Mouse (Mus musculus): ENCODE data around the gene Galnt2. TPM values are rescaled to one million over a fixed set of nuclear protein-coding genes. Genes with fewer than 3 reads are reported as not detected.

The Galnt2 gene
- polyA plus RNA-seq, 1 experiment = 22.2 TPM

DNA sequence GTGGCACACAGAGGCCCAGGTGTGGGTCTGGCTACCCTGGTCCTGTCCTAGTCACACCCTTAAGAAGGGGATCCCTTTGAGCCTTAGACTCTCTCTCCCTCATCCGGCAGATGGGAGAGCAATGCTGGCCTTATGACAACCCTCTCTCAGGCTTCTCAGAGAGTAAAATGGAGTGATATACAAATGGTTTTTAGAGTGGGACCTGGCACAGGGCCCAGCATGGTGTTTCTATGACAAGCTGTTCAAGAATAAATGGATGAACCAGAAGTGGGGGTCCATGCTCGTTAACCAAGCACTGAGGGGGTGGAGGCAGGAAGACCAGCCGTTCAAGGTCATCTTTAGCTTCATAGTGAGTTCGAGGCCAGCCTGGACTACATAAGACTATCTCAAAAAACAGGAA lies 38.9 kb upstream of the Galnt2 start:
- 96% methylated on average over 4 of the region's 4 CpGs for WGBS
- no peaks in the 10 kb centered on the region for H3K27me3 ChIP-seq (ENCODE audit: control insufficient read depth, insufficient read depth, low read length)
- TF ChIP-seq POLR2A (IDR thresholded peaks at IDR 0.05; ENCODE audit: control insufficient read depth, extremely low read depth, insufficient read depth, low read length, poor library complexity) = no peak
- TF ChIP-seq CTCF (IDR thresholded peaks at IDR 0.05; ENCODE audit: borderline replicate concordance, control insufficient read depth, extremely low read depth, insufficient read depth, low read length, poor library complexity) = no peak
- peaks cover 9% of the 10 kb centered on the region for H3K4me1 ChIP-seq (replicated peaks; ENCODE audit: control insufficient read depth, insufficient read depth, low read length)
- H3K4me3 ChIP-seq (ENCODE audit: control insufficient read depth, insufficient read depth, low read length) = no peak overlapping the region
- no peak for DNase-seq
- H3K36me3 ChIP-seq (ENCODE audit: control insufficient read depth, insufficient read depth, low read length) = no peaks in the 10 kb centered on the region
- H3K27ac ChIP-seq (ENCODE audit: control insufficient read depth, insufficient read depth, low read length) = no peak overlapping the region

DNA sequence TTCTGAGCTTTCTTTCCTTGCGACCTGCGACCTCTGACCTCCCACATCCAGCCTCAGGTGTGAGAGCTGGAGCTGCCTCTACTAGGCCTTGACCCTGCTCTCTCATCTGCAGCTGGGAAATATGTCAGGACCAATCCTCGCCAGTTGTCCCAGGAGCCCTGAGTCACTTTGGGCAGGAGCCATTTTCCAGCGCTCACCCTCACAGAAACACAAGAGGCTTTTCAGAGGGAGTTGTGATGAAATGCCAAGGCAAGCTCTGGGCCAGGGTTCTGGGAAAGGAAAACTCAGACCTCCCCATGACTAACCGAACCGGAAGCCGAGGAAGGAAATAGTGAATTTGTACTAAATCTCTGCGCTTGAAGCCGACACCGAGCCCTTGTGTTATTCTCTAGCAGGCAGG lies 38.2 kb upstream of the Galnt2 start:
- Histone ChIP-seq H3K36me3 (ENCODE audit: control insufficient read depth, insufficient read depth, low read length) (no peaks in the 10 kb centered on the region), H3K27me3 (ENCODE audit: control insufficient read depth, insufficient read depth, low read length) (no peaks in the 10 kb centered on the region), H3K4me1 (replicated peaks; ENCODE audit: control insufficient read depth, insufficient read depth, low read length) (peaks cover 9% of the 10 kb centered on the region), H3K27ac (ENCODE audit: control insufficient read depth, insufficient read depth, low read length) (no peak overlapping the region), H3K4me3 (ENCODE audit: control insufficient read depth, insufficient read depth, low read length) (no peak overlapping the region)
- TF ChIP-seq CTCF (IDR thresholded peaks at IDR 0.05; ENCODE audit: borderline replicate concordance, control insufficient read depth, extremely low read depth, insufficient read depth, low read length, poor library complexity) (no peak), POLR2A (IDR thresholded peaks at IDR 0.05; ENCODE audit: control insufficient read depth, extremely low read depth, insufficient read depth, low read length, poor library complexity) (no peak)
- DNase-seq = no peak
- WGBS = 85% methylated on average over 10 of the region's 10 CpGs

GRCm38 (mm10) chr8:124193992-124194391 lies 37.2 kb upstream of the Galnt2 start:
- Histone ChIP-seq H3K27ac (ENCODE audit: control insufficient read depth, insufficient read depth, low read length) (no peak overlapping the region), H3K36me3 (ENCODE audit: control insufficient read depth, insufficient read depth, low read length) (no peaks in the 10 kb centered on the region), H3K27me3 (ENCODE audit: control insufficient read depth, insufficient read depth, low read length) (no peaks in the 10 kb centered on the region), H3K4me1 (replicated peaks; ENCODE audit: control insufficient read depth, insufficient read depth, low read length) (peaks cover 9% of the 10 kb centered on the region), H3K4me3 (ENCODE audit: control insufficient read depth, insufficient read depth, low read length) (no peak overlapping the region)
- WGBS = 92% methylated on average over 5 of the region's 5 CpGs
- no peak for DNase-seq
- TF ChIP-seq CTCF (IDR thresholded peaks at IDR 0.05; ENCODE audit: borderline replicate concordance, control insufficient read depth, extremely low read depth, insufficient read depth, low read length, poor library complexity) (no peak), POLR2A (IDR thresholded peaks at IDR 0.05; ENCODE audit: control insufficient read depth, extremely low read depth, insufficient read depth, low read length, poor library complexity) (no peak)

- Histone ChIP-seq H3K4me1 (replicated peaks; ENCODE audit: control insufficient read depth, insufficient read depth, low read length) (no peaks in the 10 kb centered on the region; the same call in none of the 2 replicates), H3K27me3 (ENCODE audit: control insufficient read depth, insufficient read depth, low read length) (no peaks in the 10 kb centered on the region), H3K27ac (ENCODE audit: control insufficient read depth, insufficient read depth, low read length) (no peak overlapping the region), H3K36me3 (ENCODE audit: control insufficient read depth, insufficient read depth, low read length) (no peaks in the 10 kb centered on the region), H3K4me3 (ENCODE audit: control insufficient read depth, insufficient read depth, low read length) (no peak overlapping the region)
- 91% methylated on average over 5 of the region's 5 CpGs for WGBS
- TF ChIP-seq CTCF (IDR thresholded peaks at IDR 0.05; ENCODE audit: borderline replicate concordance, control insufficient read depth, extremely low read depth, insufficient read depth, low read length, poor library complexity) (no peak), POLR2A (IDR thresholded peaks at IDR 0.05; ENCODE audit: control insufficient read depth, extremely low read depth, insufficient read depth, low read length, poor library complexity) (no peak)
- no peak for DNase-seq
These were observed 35.0 kb upstream of the Galnt2 start for GRCm38 (mm10) chr8:124196195-124196594.

DNA sequence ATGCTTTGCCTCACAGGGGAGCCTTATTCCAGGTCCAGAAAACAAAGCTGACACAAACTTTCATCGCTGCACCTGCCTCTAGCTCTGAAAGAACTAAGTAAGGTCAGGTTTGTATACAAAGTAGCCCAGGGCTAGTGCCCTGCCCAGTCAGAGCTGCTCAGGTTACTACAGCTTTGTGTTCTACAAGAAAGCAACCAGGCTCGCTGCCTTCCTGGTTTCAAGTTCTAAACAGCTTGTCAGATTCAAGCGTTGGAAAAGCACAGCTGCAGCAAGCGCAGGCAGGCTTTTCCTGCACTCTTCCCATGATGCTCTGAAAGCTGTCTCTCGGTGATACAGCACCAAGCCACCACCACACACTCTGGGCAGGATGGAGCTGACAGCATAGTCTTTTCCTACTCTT lies 34.4 kb upstream of the Galnt2 start:
- H3K27ac ChIP-seq (ENCODE audit: control insufficient read depth, insufficient read depth, low read length) = no peak overlapping the region
- H3K36me3 ChIP-seq (ENCODE audit: control insufficient read depth, insufficient read depth, low read length) = no peaks in the 10 kb centered on the region
- H3K4me3 ChIP-seq (ENCODE audit: control insufficient read depth, insufficient read depth, low read length) = no peak overlapping the region
- no peaks in the 10 kb centered on the region; the same call in none of the 2 replicates for H3K4me1 ChIP-seq (replicated peaks; ENCODE audit: control insufficient read depth, insufficient read depth, low read length)
- DNase-seq = no peak
- TF ChIP-seq POLR2A (IDR thresholded peaks at IDR 0.05; ENCODE audit: control insufficient read depth, extremely low read depth, insufficient read depth, low read length, poor library complexity) = no peak
- TF ChIP-seq CTCF (IDR thresholded peaks at IDR 0.05; ENCODE audit: borderline replicate concordance, control insufficient read depth, extremely low read depth, insufficient read depth, low read length, poor library complexity) = no peak
- no peaks in the 10 kb centered on the region for H3K27me3 ChIP-seq (ENCODE audit: control insufficient read depth, insufficient read depth, low read length)
- WGBS = 72% methylated on average over 5 of the region's 5 CpGs

DNA sequence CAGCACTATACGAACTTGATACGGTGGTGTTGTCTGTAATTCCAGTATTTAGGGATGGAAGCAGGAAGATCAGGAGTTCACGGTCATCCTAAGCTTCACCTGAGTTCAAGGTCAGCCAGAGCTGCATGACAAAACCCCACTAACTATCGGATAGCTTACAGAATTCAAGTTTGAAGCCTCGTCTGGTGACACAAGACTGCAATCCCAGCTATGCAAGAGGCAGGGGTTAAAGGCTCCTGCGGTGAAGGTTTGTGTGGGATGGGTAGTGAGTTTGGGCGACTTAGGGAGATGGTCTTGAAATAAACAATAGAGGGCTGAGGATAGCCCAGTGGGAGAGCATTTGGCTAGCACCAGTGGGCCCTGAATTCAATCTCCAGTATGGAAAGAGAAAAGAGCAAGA lies 33.0 kb upstream of the Galnt2 start:
- no peaks in the 10 kb centered on the region for H3K27me3 ChIP-seq (ENCODE audit: control insufficient read depth, insufficient read depth, low read length)
- H3K27ac ChIP-seq (ENCODE audit: control insufficient read depth, insufficient read depth, low read length) = no peak overlapping the region
- no peaks in the 10 kb centered on the region; the same call in 1 of the 2 replicates for H3K4me1 ChIP-seq (replicated peaks; ENCODE audit: control insufficient read depth, insufficient read depth, low read length)
- whole genome bisulfite sequencing = 97% methylated on average over 7 of the region's 7 CpGs
- no peak for DNase-seq
- TF ChIP-seq POLR2A (IDR thresholded peaks at IDR 0.05; ENCODE audit: control insufficient read depth, extremely low read depth, insufficient read depth, low read length, poor library complexity) (no peak), CTCF (IDR thresholded peaks at IDR 0.05; ENCODE audit: borderline replicate concordance, control insufficient read depth, extremely low read depth, insufficient read depth, low read length, poor library complexity) (no peak)
- H3K36me3 ChIP-seq (ENCODE audit: control insufficient read depth, insufficient read depth, low read length) = no peaks in the 10 kb centered on the region
- H3K4me3 ChIP-seq (ENCODE audit: control insufficient read depth, insufficient read depth, low read length) = no peak overlapping the region

- 78% methylated on average over 7 of the region's 7 CpGs for WGBS
- no peak for DNase-seq
- H3K36me3 ChIP-seq (ENCODE audit: control insufficient read depth, insufficient read depth, low read length) = no peaks in the 10 kb centered on the region
- no peak overlapping the region for H3K27ac ChIP-seq (ENCODE audit: control insufficient read depth, insufficient read depth, low read length)
- no peaks in the 10 kb centered on the region for H3K27me3 ChIP-seq (ENCODE audit: control insufficient read depth, insufficient read depth, low read length)
- TF ChIP-seq CTCF (IDR thresholded peaks at IDR 0.05; ENCODE audit: borderline replicate concordance, control insufficient read depth, extremely low read depth, insufficient read depth, low read length, poor library complexity) = no peak
- no peak for TF ChIP-seq POLR2A (IDR thresholded peaks at IDR 0.05; ENCODE audit: control insufficient read depth, extremely low read depth, insufficient read depth, low read length, poor library complexity)
- H3K4me1 ChIP-seq (replicated peaks; ENCODE audit: control insufficient read depth, insufficient read depth, low read length) = no peaks in the 10 kb centered on the region; the same call in 1 of the 2 replicates
- H3K4me3 ChIP-seq (ENCODE audit: control insufficient read depth, insufficient read depth, low read length) = no peak overlapping the region
These were observed 30.8 kb upstream of the Galnt2 start for GRCm38 (mm10) chr8:124200400-124200799.
